Mouse (Mus musculus) ovary, postnatal 36 days (tissue): ENCODE data around the gene Dek.

Experiments used
- DNase-seq: peaks from one replicate; pipeline ENCODE4 v3.0.0; 2022; ENCODE audit warnings: low spot score, mixed read lengths

The Dek gene

GRCm38 (mm10) chr13:47105711-47106579 lies at the start of gene Dek:
Gene Dek (minus strand): TSS chr13:47106201.
- DNase-seq: peak; percentile 87

- no peak for DNase-seq
Observed at GRCm38 (mm10) chr13:47154866-47155265, 48.9 kb upstream of the Dek start.

GRCm38 (mm10) chr13:47153206-47153605 lies 47.2 kb upstream of the Dek start:
- DNase-seq: no peak

- DNase-seq: no peak
Observed at GRCm38 (mm10) chr13:47152390-47152789, 46.4 kb upstream of the Dek start.

GRCm38 (mm10) chr13:47151060-47151459 lies 45.1 kb upstream of the Dek start:
- DNase-seq: no peak

GRCm38 (mm10) chr13:47149993-47150392 lies 44.0 kb upstream of the Dek start:
- no peak for DNase-seq

GRCm38 (mm10) chr13:47148573-47148972 lies 42.6 kb upstream of the Dek start:
- DNase-seq: no peak

GRCm38 (mm10) chr13:47146388-47146787 lies 40.4 kb upstream of the Dek start:
- DNase-seq: no peak

- DNase-seq: no peak
Observed at GRCm38 (mm10) chr13:47145939-47146338, 39.9 kb upstream of the Dek start.

GRCm38 (mm10) chr13:47142764-47143163 lies 36.8 kb upstream of the Dek start:
- DNase-seq: no peak

- no peak for DNase-seq
Observed at GRCm38 (mm10) chr13:47135741-47136140, 29.7 kb upstream of the Dek start.

GRCm38 (mm10) chr13:47134836-47135235 lies 28.8 kb upstream of the Dek start:
- DNase-seq: no peak

GRCm38 (mm10) chr13:47133058-47133457 lies 27.1 kb upstream of the Dek start:
- no peak for DNase-seq

GRCm38 (mm10) chr13:47129090-47129489 lies 23.1 kb upstream of the Dek start:
- no peak for DNase-seq

GRCm38 (mm10) chr13:47125595-47125994 lies 19.6 kb upstream of the Dek start:
- DNase-seq: no peak

GRCm38 (mm10) chr13:47124986-47125385 lies 19.0 kb upstream of the Dek start:
- no peak for DNase-seq

GRCm38 (mm10) chr13:47124449-47124848 lies 18.4 kb upstream of the Dek start:
- peak; percentile 18 for DNase-seq

- peak; percentile 75 for DNase-seq
Observed at GRCm38 (mm10) chr13:47122537-47123430, 16.8 kb upstream of the Dek start, which contains the start of gene Rnf144b. Gene Rnf144b (plus strand): TSS chr13:47122656.

- DNase-seq: no peak
Observed at GRCm38 (mm10) chr13:47121333-47121889, 15.4 kb upstream of the Dek start.

GRCm38 (mm10) chr13:47116000-47116399 lies 10.0 kb upstream of the Dek start:
- no peak for DNase-seq

- no peak for DNase-seq
Observed at GRCm38 (mm10) chr13:47112924-47113323, 6.9 kb upstream of the Dek start.

GRCm38 (mm10) chr13:47112056-47112455 lies 6.1 kb upstream of the Dek start:
- DNase-seq: no peak
